Mouse (Mus musculus): ENCODE measurements around the gene Gm20403.

GRCm38 (mm10) chr12:55017119-55017721 lies 30.9 kb upstream of the Gm20403 start:
- no peak for TF ChIP-seq ELF1 (IDR thresholded peaks at IDR 0.05; ENCODE audit: low read depth, low read length)
- TF ChIP-seq CTCF (conservative IDR thresholded peaks at IDR 0.05 in 1 of 2, IDR thresholded peaks at IDR 0.05 in 1 of 2; ENCODE audit: low read depth in 2 of 2, low read length in 2 of 2) = no peak
- no peak for TF ChIP-seq USF1 (IDR thresholded peaks at IDR 0.05; ENCODE audit: low read depth, low read length)
- no peak for TF ChIP-seq CHD2 (IDR thresholded peaks at IDR 0.05; ENCODE audit: low read length)
- TF ChIP-seq POLR2A (IDR thresholded peaks at IDR 0.05; ENCODE audit: low read depth, low read length) = no peak
- TF ChIP-seq TCF12 (IDR thresholded peaks at IDR 0.05; ENCODE audit: low read depth, low read length) = no peak
- TF ChIP-seq MXI1 (IDR thresholded peaks at IDR 0.05; ENCODE audit: low read depth, low read length) = no peak
- no peak for TF ChIP-seq EP300 (IDR thresholded peaks at IDR 0.05; ENCODE audit: low read length)
- TF ChIP-seq ZNF384 (IDR thresholded peaks at IDR 0.05; ENCODE audit: low read depth, low read length) = no peak
- no peak for TF ChIP-seq JUN (IDR thresholded peaks at IDR 0.05; ENCODE audit: insufficient read depth, low read depth, low read length)
- no peak for TF ChIP-seq MAFK (IDR thresholded peaks at IDR 0.05; ENCODE audit: insufficient replicate concordance, low read length)

Data from CH12.LX (cell line).